Mouse (Mus musculus): ENCODE measurements around the gene Neu1. TPM values are rescaled to one million over a fixed set of nuclear protein-coding genes. Genes with fewer than 3 reads are reported as not detected.
"Not testable (repeated sequence)": the region's sequence is repeated elsewhere in the genome, so short reads cannot be mapped to it uniquely, and the experiment has no call there.

The Neu1 gene
- total and polyA plus RNA-seq, 2 experiments from 2014 or later = 34.5 to 36.7 TPM

DNA sequence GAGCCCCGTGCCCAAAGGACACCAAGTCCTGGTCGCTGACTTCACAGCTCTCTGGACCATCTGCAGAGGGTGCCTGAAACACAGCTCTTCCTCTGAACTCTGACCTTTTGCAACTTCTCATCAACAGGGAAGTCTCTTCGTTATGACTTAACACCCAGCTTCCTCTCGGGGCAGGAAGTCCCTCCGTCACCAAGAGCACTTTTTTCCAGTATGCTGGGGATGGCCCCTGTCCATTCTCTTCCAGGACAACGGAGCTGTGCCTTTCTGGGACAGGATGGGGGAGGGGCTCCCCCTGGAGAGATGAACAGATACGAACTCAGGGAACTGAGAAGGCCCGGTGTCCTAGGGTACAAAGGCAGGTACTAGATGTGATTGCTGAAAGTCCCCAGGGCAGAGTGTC is 3.8 kb downstream of the Neu1 start:
- 59% methylated on average over 8 of the region's 8 CpGs for WGBS
- no peak for TF ChIP-seq CTCF (IDR thresholded peaks at IDR 0.05; ENCODE audit: low read depth)
- ATAC-seq = no peak

DNA sequence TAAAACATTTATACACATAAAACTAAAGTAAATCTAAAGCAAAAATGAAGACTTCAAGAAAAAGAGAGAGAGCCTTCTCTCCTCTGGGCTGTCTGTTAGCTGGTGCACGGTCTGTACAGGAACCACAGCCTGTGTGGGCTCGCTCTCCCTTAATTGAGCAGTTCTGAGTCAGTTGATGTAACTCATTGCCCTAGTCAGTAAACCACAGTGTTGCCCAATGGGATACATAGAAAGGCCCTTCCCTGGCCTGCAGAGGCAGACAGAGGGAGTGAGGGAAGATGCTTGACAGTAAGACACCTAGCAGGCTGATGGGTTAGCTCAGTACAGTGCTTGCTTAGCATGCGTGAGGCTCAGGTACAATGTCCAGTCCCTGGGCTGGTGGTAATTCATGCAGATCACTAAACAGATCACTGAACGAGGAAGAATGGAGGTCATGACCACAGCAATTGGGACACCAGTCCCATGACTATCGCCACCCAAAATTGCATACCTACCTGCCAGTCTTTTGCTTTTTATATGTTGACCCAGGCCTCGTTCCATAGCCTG is 7.0 kb downstream of the Neu1 start:
- WGBS = 85% methylated on average over 6 of the region's 6 CpGs
- Histone ChIP-seq H3K4me3 (ENCODE audit: low read depth, low read length) (no peak overlapping the region), H3K9me3 (ENCODE audit: low read length) (no peaks in the 10 kb centered on the region), H3K27ac (ENCODE audit: low read depth, low read length) (no peak overlapping the region), H3K4me1 (ENCODE audit: insufficient read depth) (no peaks in the 10 kb centered on the region), H3K9ac (no peak overlapping the region), H3K36me3 (ENCODE audit: insufficient read depth) (peaks cover 20% of the 10 kb centered on the region), H3K27me3 (ENCODE audit: insufficient read depth, low read length) (no peaks in the 10 kb centered on the region), H3K4me2 (ENCODE audit: low read depth) (no peak overlapping the region)
- DNase-seq = no peak
- no peak for TF ChIP-seq CTCF (IDR thresholded peaks at IDR 0.05; ENCODE audit: low read depth)
- no peak for ATAC-seq

More for the DNA sequence above, 3.8 kb downstream of the Neu1 start:
- no peaks in the 10 kb centered on the region for H3K27me3 ChIP-seq (ENCODE audit: insufficient read depth, low read length)
- H3K9me3 ChIP-seq (ENCODE audit: low read length) = no peaks in the 10 kb centered on the region
- no peak overlapping the region for H3K9ac ChIP-seq
- no peak overlapping the region for H3K4me3 ChIP-seq (ENCODE audit: low read depth, low read length)
- no peak overlapping the region for H3K27ac ChIP-seq (ENCODE audit: low read depth, low read length)
- peaks cover 7% of the 10 kb centered on the region for H3K4me1 ChIP-seq (ENCODE audit: insufficient read depth)
- peaks cover 20% of the 10 kb centered on the region for H3K36me3 ChIP-seq (ENCODE audit: insufficient read depth)
- H3K4me2 ChIP-seq (ENCODE audit: low read depth) = no peak overlapping the region
- DNase-seq = no peak

DNA sequence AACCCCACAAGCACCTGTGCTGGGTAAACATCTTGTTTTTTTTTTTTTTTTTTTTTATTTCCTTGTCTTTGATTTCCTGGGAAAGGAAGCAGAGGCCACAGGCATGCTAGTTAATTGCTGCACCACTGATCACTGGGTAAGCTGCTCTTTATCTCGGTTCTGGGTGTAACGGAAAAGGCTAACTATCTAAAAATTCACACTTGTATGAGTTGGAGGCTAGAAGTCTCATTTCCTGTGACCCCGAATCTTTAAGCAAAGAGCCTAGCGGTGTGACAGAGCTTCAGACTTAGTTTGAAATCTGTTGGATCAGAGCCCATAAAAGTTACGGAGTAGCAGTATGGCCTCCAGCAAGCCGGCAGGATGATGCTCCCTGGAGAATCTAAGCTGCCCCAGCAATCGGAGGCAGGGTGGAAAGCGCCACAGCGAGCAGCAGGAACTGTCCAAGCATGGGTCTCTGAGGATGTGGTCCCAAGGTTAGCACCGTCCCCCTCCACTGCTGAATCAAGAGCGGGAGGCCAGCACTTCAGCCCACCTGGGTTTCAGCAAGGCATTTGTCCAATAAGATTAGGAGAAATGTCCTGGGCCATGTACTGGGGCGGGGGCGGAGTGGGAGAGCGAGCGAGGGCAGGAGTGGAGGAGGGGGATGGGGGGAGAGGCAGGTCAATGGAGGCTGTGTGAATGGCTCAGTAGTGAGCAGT is 10.4 kb downstream of the Neu1 start:
- no peak for ATAC-seq
- H3K9ac ChIP-seq = no peak overlapping the region
- 0 out of 2 replicates have a peak overlapping the region, but pooled peaks have one; percentile 1 for H3K4me3 ChIP-seq (ENCODE audit: low read depth, low read length)
- H3K27ac ChIP-seq (ENCODE audit: low read depth, low read length) = no peak overlapping the region
- peak overlapping the region; percentile 30; the same call in 1 of the 2 replicates for H3K4me2 ChIP-seq (ENCODE audit: low read depth)
- TF ChIP-seq CTCF (IDR thresholded peaks at IDR 0.05; ENCODE audit: low read depth) = no peak
- WGBS = 5% methylated on average over 15 of the region's 15 CpGs
- H3K36me3 ChIP-seq (ENCODE audit: insufficient read depth) = no peaks in the 10 kb centered on the region
- no peaks in the 10 kb centered on the region for H3K9me3 ChIP-seq (ENCODE audit: low read length)
- H3K27me3 ChIP-seq (ENCODE audit: insufficient read depth, low read length) = no peaks in the 10 kb centered on the region
- no peak for DNase-seq
- no peaks in the 10 kb centered on the region for H3K4me1 ChIP-seq (ENCODE audit: insufficient read depth)

DNA sequence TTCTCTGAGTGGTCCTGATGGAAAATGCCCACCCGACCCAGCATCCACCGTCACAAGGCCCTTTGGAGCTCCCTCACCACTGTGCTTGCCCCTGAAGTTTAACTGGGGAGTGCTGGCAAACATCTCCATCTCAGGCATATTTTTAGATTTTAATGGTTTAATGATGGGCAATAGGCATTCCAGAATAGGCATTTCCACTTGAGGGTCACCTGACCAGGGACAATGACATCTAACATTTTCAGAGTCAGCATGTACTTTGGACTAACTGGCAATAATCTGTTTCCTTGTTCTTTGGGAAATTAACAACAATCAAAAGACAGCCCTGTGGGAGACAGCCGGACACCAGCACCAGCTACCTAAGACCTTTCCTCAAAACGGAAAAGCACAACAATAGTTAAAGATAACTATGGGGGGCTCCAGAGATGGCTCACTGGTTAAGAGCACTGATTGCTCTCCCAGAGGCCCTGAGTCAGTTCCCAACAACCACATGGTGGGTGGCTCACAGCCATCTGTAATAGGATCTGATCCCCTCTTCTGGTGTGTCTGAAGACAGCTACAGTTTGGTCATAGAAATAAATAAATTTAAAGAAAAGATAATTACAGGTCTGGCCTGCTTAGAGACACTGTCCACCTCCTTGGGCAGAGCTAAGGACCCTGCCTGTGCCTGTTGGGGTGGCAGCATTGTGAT is 12.2 kb downstream of the Neu1 start:
- DNase-seq = no peak
- Histone ChIP-seq H3K4me1 (ENCODE audit: insufficient read depth) (no peaks in the 10 kb centered on the region), H3K27me3 (ENCODE audit: insufficient read depth, low read length) (no peaks in the 10 kb centered on the region), H3K36me3 (ENCODE audit: insufficient read depth) (no peaks in the 10 kb centered on the region), H3K27ac (ENCODE audit: low read depth, low read length) (no peak overlapping the region), H3K9ac (no peak overlapping the region), H3K9me3 (ENCODE audit: low read length) (no peaks in the 10 kb centered on the region), H3K4me2 (ENCODE audit: low read depth) (no peak overlapping the region), H3K4me3 (ENCODE audit: low read depth, low read length) (no peak overlapping the region)
- no peak for ATAC-seq
- 83% methylated on average over 4 of the region's 4 CpGs for WGBS
- TF ChIP-seq CTCF (IDR thresholded peaks at IDR 0.05; ENCODE audit: low read depth) = no peak

DNA sequence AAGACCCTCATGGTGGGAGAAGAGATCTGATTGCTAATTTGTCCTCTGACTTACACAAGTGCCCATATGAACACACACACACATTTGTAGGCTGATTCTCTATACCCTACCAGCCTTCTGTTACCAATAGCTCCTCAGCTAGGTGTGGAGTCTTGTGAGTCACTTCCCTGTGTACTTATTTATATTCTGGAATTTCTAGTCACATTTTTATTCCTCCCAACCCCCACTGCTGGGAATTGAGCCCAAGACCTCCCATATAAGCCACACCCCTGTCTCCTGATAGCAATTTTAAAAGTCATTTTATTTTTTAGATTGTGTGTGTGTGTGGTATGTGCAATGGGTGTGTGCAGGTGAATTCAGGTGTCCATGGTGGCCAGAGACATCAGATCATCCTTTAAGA is 13.3 kb downstream of the Neu1 start:
- no peak overlapping the region for H3K4me2 ChIP-seq (ENCODE audit: low read depth)
- H3K36me3 ChIP-seq (ENCODE audit: insufficient read depth) = no peaks in the 10 kb centered on the region
- no peaks in the 10 kb centered on the region for H3K27me3 ChIP-seq (ENCODE audit: insufficient read depth, low read length)
- H3K4me1 ChIP-seq (ENCODE audit: insufficient read depth) = no peaks in the 10 kb centered on the region
- DNase-seq (no peak), ATAC-seq (no peak)
- no peak overlapping the region for H3K4me3 ChIP-seq (ENCODE audit: low read depth, low read length)
- no peak overlapping the region for H3K27ac ChIP-seq (ENCODE audit: low read depth, low read length)
- no peaks in the 10 kb centered on the region for H3K9me3 ChIP-seq (ENCODE audit: low read length)
- no peak overlapping the region for H3K9ac ChIP-seq
- no peak for TF ChIP-seq CTCF (IDR thresholded peaks at IDR 0.05; ENCODE audit: low read depth)

DNA sequence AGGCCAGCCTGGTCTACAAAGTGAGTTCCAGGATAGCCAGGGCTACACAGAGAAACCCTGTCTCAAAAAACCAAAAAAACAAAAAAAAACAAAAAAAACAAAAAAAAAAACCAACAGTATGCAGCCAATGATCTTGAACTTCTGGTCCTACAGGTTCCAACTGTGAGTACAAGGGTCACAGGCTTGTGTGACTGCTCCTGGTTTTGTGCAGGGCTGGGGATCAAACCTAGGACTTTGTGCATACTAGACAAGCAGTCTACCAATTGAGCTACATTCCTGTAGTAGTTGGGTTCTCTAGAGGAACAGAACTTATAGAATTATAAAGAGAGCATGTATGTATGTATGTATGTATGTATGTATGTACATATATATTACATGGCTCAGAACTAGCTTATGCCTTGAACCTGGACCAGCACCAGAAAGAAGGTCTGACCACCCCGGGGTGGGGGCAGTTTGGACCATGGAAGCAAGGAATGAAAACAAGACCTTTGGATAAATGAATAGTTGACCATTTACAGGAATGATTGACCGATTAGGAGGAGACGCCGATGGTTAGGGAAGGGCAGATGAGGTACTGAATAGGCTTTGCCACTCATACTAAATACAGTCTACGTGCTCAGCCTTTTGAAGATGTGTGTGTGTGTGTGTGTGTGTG is 15.6 kb downstream of the Neu1 start:
- Histone ChIP-seq H3K36me3 (ENCODE audit: insufficient read depth) (peaks cover 10% of the 10 kb centered on the region), H3K4me3 (ENCODE audit: low read depth, low read length) (no peak overlapping the region), H3K9ac (no peak overlapping the region), H3K4me2 (ENCODE audit: low read depth) (no peak overlapping the region), H3K4me1 (ENCODE audit: insufficient read depth) (peaks cover 8% of the 10 kb centered on the region), H3K27me3 (ENCODE audit: insufficient read depth, low read length) (no peaks in the 10 kb centered on the region), H3K27ac (ENCODE audit: low read depth, low read length) (no peak overlapping the region), H3K9me3 (ENCODE audit: low read length) (no peaks in the 10 kb centered on the region)
- ATAC-seq (no peak), DNase-seq (no peak)
- TF ChIP-seq CTCF (IDR thresholded peaks at IDR 0.05; ENCODE audit: low read depth) = no peak
- WGBS = 90% methylated on average over 5 of the region's 5 CpGs

DNA sequence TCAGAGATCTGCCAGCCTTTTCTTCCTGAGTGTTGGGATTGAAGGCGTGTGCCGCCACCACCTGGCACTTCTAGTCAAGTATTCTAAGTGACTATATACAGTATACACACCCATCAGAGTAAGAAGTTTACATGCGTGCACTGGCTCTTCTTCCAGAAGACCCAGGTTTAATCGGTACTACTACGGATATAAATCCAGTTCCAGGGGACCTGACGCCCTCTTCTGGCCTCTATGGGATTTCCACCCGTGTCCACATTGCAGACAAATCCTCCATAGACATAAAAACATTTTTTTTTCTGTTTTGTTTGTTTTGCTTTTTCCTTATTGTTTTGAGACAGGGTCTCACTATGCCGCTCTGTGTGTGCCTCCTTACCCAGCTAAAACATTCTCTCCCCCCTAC is 16.6 kb downstream of the Neu1 start:
- Histone ChIP-seq H3K9me3 (ENCODE audit: low read length) (no peaks in the 10 kb centered on the region), H3K36me3 (ENCODE audit: insufficient read depth) (peaks cover 10% of the 10 kb centered on the region), H3K27ac (ENCODE audit: low read depth, low read length) (no peak overlapping the region), H3K4me2 (ENCODE audit: low read depth) (no peak overlapping the region), H3K4me1 (ENCODE audit: insufficient read depth) (peaks cover 8% of the 10 kb centered on the region), H3K4me3 (ENCODE audit: low read depth, low read length) (no peak overlapping the region), H3K27me3 (ENCODE audit: insufficient read depth, low read length) (no peaks in the 10 kb centered on the region), H3K9ac (no peak overlapping the region)
- 20% methylated on average over 8 of the region's 8 CpGs for WGBS
- DNase-seq (peak; percentile 36), ATAC-seq (no peak)
- peak; percentile 51 for TF ChIP-seq CTCF (IDR thresholded peaks at IDR 0.05; ENCODE audit: low read depth)

DNA sequence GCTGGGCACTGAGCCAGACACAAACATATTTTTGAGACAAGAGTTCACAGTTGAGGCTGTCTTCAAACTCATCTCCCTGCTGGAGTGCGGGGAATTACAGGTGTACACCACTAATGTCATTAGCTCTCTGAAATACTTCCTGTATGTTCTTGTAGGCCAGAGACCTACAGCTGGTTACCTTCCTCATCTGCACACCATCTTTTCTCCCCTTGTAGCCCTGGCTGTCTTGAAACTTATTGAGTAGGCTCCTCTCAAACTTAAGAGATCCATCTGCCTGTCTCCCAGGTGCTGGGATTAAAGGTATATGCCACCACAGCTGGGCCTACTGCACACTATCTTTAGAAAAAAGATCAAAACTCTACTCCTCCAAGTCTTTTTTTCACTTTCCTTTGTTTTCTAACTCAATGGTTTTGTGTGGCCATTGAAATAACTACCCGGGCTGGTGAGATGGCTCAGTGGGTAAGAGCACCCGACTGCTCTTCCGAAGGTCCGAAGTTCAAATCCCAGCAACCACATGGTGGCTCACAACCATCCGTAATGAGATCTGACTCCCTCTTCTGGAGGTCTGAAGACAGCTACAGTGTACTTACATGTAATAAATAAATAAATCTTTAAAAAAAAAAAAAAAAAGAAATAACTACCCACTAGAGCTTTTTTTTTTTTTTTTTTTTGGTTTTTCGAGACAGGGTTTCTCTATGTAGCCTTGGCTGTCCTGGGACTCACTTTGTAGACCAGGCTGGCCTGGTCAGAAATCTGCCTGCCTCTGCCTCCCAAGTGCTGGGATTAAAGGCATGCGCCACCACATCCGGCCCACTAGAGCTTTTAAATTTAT is 17.9 kb downstream of the Neu1 start:
- peaks cover 10% of the 10 kb centered on the region for H3K36me3 ChIP-seq (ENCODE audit: insufficient read depth)
- not testable (repeated sequence) for H3K4me2 ChIP-seq (ENCODE audit: low read depth); ATAC-seq; H3K4me1 ChIP-seq (ENCODE audit: insufficient read depth); H3K27me3 ChIP-seq (ENCODE audit: insufficient read depth, low read length); H3K27ac ChIP-seq (ENCODE audit: low read depth, low read length); DNase-seq; H3K9ac ChIP-seq; H3K9me3 ChIP-seq (ENCODE audit: low read length); H3K4me3 ChIP-seq (ENCODE audit: low read depth, low read length)
- WGBS = 64% methylated on average over 9 of the region's 9 CpGs

Measured in forebrain, postnatal 0 days (tissue).